Mouse (Mus musculus) cerebellum, adult (tissue): ENCODE measurements at regions not wholly inside any gene's neighbourhood (a gene's known extent, or its start where the extent isn't known, plus 50 kb on each side); places are given as distances from the start of the nearest gene placed in this dataset.
"Not testable (repeated sequence)": the region's sequence is repeated elsewhere in the genome, so short reads cannot be mapped to it uniquely, and the experiment has no call there.

Experiments
- ATAC-seq: cut with Nextera tagmentation; 2 replicates; pipeline ENCODE4 v1.9.2; 2017; ENCODE audit warnings: mild to moderate bottlenecking, moderate library complexity, mixed read lengths; ENCODE audit not compliant: insufficient number of reproducible peaks, low FRiP score, low TSS enrichment

DNA sequence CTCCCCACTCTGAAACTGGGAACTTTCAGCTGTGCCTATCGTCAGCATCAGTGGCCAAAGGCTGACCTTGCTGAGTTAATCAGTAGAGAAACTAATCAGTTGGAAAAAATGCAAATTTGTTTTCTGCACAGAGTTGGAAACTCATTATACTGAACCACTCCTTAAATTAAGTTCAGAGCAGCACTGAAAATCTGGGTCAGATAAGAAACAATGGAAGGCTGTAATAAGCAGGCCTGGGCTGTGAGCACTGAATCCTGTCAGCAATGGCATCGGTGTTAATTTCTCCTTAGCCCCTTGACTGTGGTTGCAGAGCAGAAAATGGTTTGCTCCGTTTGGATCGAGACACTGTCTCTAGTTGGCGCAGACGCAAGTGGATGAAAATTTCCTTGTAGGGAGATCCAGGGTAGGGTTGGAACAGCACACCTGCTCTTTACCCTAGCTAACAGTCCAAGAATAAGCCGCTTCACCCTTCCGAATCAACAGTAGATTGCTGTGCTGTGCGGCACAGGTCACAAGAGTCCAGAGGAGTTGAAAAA is 289.4 kb downstream of the Tox3 start:
- no peak for ATAC-seq

DNA sequence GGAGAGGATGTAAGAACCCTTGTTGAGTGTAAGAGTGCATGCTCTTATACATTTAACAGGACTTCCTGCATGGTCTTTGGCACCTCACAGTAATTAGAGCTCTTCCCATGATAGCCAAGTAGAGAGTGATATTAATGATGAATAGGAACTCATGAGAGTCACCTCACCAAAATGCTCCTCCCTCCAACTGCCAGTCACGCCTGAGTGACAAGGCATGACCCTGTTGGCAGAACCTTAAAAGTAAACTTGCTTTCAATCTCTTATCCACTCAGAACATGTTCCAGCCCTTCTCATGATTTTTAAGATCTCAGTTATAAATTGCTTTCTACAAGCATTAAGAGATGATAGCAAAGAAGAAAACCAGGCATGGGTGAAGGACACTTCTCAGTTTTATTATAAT is 291.8 kb downstream of the Tox3 start:
- no peak for ATAC-seq

DNA sequence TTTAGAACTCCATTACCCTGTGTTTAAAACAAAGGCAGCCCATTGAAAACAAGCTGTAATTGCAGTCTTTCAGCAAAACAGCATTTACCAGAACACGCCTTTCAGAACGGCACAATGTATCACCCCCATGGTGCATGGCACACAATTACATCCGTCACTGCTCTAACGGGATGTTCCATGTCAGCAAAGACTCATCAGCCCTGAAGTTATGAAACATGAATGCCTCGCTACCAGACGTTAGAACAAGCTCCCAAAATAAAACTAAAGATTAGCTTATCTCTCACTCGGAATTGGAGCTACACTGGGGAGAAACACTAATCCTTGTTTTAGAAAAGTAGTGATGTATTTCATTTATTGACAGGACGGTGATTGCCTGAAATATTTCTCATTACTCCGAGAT is 301.4 kb downstream of the Tox3 start:
- no peak for ATAC-seq

DNA sequence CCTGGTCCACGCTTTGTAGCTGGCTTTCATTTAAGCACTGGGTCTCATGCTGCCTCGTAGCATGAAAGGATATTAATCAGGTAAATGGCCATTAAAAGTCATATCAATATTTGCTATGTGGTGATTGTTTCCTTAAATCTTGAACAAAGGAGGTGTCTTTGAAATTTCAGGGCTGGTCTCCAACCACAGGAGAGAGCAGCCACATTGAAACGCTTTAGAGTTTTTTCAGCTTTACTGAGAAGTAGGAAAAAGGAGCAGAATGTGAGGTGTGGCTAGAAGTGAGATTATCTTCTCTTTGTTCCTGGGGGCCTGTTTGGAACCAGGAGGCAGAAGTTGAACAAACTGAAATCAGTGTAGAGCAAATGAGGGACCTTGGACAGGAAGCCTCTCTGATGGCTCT is 311.7 kb downstream of the Tox3 start:
- no peak for ATAC-seq

DNA sequence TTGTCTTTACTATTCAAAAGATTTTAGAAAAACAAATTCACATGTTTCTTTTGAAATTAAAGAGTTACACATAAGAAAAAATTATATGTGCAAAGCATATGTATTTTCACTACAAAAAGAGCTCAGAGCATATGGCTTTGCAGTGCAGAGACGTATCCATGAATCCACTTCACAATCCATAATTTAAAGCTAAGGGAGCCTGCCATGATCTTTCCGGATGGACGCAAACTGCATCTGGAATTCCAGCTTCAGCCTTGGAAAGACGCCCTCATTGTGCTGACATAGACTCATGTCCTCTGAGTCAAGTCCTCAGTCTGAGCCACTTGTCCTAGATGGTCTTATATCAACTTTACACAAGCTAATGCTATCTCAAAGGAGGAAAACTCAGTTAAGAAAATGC is 315.6 kb downstream of the Tox3 start:
- no peak for ATAC-seq

DNA sequence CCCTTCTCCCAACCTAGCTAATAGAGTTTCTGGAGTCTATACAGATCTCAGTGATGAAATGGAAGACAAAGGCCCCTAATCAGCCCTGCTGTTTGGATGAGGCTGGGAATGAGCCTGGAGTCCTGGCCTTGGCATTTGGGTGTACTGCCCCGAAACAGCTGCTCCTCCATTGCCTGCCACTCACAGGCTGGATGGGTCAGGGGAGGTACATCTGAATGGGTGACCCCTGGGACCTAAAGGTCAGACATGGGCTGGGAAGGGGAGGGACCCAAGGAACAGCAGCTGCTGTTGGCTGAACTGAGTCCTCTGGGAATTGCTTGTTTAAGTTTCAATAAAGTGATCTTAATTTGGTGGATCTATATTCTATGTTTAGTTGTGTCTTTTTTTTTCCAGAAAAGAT is 316.9 kb downstream of the Tox3 start:
- no peak for ATAC-seq

DNA sequence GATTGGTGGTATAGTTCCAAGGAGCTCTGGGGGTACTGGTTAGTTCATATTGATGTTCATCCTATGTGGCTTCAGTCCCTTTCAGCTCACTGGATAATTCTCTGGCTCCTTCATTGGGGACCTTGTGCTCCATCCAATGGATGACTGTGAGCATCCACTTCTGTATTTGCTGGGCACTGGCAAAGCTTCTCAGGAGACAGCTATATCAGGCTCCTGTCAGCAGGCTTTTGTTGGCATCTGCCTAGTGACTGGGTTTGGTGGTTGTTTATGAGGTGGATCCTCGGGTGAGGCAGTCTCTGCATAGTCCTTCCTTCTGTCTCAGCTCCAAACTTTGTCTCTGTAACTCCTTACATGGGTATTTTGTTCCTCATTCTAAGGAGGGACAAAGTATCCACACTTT is 330.2 kb downstream of the Tox3 start:
- not testable (repeated sequence) for ATAC-seq

DNA sequence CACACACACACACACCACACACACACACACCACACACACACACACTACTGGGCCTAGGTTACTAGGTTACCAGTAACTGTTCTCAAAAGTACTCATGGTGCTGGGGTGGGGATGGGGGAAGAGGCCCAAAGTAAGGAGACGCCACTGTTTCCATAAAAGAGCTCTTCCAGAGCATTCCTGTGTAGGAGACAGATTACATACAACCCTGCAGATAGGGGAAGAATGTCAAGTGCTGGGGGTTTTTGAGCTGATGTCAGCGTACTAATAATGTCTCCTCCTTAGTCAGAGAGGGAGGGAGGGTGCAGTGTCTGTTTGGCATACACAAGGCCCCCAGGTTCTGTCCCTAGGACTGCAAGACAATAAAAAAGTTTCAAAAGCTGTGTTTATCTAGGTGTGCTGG is 334.4 kb downstream of the Tox3 start:
- no peak for ATAC-seq

DNA sequence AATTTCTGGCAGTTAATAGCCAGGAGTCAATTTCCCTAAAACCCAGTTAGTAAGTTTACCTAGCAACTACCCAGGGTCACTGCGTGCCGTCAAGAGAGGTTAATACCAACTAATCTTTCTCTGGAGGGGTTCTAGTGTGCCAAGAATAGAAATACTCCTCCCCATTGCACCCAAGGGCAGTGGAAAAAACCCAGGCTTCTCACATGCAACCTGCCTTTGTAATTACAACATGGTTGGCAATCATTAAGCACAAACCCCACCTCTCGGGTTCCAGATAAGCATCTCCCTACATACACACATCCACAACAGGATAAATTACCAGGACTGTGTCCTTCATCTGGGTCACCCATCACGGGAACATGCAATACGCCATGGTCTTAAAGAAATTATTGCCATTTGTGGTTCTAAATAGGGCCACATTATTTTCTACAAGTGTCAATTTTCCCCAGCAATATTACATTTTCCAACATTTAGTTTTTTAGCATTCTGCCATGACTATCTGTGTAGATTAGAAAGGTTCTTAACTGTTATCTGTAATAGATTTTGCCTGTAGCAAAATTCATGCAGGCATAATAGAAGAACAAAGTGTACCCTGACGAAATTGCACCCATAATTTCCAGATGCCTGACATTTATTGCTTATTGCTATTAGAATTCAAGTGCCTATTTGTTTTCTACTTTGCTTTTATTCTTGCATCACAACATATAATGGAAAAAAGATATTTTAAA is 336.3 kb downstream of the Tox3 start:
- ATAC-seq, result no peak

DNA sequence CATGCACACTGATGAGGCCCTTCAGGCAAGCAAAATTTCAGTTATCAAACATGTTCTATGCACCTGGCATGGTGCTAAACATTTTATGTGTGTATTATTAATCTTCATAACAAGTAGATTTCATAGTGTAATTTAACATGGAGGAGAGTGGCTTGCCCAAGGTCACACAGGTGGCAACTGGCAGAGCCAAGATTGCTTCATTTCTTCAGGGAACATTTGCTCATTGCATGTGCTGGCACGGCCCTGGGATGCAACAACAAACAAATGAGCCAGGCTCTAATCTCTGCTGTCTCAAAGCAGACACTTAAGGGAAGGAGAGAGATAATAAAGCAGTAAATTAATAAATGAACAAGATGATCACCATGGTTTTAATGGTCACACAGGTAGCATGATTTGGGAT is 338.7 kb downstream of the Tox3 start:
- no peak for ATAC-seq

DNA sequence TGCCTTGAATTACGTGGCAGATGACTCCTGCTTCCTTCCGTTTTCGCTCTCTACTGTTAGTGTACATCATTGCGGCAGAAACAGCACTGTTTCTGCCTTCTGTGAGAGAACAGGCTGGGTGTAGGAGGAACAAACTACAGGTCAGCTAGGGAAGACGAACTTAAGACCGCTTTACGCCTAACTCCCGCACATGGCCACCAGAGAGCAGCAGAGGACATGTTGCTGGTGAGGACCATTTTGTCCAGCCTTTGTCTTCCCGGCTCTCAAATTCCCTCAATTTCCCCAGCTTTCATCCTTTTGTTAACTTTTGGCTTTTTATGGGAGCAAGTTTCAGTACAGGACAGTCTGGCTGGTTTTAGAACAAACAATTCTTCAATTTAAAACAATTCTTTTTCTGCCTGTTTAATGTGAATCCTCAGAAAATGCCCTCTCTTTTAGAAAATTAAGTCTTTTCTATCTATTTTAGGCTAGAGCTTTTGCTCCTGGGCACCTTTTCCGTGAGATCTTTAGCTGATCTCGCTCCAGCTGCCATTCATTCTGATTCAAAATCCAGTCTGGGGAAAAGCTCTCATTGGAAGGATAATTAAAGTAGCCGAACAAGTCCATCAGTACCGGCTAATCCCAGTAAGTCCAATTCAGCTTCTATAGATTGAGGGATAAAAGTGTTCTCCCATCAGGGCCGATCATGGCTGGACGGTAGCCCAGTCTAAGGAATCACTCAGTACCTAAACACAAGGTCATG is 347.1 kb downstream of the Tox3 start:
- ATAC-seq, result peak; percentile 70; the same call in 1 of the 2 replicates

DNA sequence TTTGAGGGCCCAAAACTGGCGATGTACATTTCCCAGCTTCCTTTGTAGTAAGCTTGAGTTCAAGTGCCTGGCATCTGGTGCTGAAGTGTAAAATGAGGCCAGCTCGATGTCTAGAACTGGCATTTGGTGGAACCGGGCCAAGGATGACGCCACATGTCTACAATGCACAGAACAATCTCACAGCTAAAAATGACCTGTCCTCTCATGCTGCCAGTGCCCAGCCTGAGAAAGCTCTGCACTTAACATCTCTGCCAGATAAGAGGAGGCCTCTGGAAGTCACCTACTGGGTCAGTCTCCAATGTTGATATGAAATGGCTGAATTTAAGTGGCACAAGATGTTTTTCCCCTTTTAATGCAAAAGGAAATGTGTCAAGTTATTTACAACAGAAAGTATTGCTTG is 354.4 kb downstream of the Tox3 start:
- no peak for ATAC-seq

DNA sequence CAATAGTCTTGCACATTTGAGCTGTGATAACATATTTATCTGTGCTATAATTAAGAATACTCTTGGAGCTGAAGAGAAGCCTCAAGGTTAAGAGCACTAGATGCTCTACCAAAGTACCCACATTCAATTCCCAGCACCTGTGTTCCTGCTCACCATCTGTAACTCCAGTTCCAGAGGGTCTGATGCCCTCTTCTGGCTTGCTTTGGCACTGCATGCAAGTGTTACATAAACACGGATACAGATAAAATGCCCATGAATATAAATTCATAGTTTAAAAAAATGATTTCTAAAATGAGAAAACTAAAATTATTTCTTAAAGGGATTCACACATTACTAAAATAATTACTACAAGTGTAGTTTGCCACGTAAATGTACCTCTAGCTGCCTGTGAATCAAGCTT is 364.3 kb downstream of the Tox3 start:
- no peak for ATAC-seq

DNA sequence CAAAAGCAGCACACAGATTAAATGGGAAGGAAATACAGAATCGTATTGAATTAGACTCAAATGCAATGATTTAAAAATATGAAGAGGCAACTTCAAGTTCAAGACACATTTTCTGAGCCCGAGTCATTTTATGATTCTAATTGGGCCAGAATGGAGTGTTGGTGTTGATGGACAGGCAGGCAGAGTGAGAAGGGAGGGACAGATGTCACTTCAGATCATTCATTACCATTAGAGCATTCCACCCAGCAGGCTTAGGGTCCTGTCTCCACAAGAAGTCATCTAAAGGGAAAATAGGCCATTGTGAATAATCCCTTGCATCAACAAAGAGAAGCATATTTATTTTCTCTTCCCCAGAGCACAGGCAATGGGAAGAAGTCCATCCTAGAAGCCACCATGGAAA is 365.6 kb downstream of the Tox3 start:
- ATAC-seq, result no peak

DNA sequence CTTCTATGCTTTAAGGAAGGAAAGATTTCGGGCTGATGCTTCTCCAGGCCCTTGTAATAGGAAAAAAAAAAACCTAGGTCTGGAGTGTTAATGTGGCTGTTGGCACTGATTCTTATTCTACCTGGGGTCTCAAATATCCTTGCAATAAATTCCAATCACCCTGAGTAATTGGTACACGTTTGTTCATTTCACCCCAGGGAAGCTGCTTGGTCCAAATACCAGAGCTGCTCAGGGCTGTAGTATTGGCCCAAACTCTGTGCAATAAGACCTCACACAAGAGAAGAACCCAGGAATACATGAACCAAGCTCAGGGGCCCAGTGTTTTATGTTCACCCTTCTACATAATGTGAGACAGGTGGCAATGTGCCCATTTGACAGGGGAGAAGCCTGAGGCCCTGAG is 366.8 kb downstream of the Tox3 start:
- ATAC-seq, result no peak

DNA sequence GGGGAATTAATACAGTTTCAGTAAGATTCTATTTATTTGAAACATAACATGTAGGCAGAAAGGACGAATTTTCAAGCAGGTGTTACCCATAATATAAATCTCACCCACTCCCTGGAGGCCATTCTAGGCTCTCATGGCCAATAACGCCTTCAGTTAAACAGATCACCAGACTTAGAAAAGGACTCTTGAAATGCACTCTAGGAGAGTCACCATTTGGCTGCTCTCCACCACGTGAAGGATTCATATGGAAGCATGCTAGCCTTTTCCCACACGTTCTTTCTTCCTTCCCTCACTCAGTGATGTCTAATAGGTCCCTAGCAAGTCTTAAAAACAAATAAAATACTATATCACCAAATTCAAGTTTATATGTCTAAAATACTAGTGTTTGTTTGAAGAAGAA is 367.7 kb downstream of the Tox3 start:
- no peak for ATAC-seq

DNA sequence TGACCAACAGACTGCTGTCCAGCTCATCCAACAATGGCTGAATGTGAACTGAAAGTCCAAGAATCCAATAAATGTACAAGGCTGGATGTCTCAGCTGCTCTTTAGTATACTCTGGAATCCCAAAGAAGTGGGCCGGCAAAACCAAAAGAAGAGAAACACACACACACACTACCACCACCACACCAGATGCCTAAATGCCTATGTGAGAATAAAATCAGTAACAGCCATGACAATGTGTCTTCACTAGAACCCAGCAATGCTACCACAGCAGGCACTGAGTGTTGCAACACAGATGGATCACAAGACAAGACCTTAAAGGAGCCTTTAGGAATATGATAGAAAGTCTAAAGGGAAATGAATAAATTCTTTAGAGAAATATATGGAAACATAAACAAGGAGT is 385.3 kb downstream of the Tox3 start:
- no peak for ATAC-seq

DNA sequence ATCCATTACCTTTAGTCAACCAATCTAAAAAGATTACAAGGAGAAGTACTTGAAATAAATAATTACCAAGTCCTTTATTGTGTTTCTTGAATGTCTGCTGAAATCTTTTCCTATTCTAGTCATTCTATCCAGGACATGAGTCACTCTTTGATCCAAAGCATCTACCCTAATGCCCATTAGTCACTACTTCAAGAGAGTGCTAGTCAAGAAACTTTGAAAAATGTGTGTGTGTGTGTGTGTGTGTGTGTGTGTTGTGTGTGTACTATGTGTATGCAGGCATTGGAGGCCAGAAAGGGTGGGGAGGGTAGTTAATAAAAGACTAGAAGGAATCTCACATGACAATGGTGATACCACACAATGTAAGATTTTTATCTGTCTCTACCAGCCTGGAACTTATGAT is 390.7 kb downstream of the Tox3 start:
- ATAC-seq, result no peak

DNA sequence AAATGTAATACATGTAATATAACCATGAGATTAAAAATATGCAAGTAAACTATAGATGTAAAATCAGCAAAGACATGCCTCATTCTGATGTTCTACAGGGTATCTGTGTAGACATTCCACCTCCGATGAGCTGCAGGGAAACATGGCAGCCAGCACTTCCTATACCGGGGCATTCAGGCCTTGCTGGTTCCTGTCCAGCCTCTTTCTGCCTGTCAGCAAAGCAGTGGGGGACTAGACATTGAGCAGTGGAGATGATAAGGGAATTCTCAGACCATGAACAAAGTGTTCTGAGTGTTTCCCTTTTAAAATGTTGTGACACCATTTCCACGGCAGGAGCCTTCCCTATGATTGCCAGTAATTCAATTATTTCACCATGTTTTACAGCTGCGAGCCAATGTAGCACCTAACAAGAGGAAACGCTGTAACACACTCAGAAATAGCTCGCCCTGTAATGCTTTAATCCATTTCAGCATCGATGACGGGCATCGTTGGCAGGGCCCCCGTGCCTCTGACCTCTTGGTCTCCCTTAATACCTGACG is 391.6 kb downstream of the Tox3 start:
- no peak for ATAC-seq

DNA sequence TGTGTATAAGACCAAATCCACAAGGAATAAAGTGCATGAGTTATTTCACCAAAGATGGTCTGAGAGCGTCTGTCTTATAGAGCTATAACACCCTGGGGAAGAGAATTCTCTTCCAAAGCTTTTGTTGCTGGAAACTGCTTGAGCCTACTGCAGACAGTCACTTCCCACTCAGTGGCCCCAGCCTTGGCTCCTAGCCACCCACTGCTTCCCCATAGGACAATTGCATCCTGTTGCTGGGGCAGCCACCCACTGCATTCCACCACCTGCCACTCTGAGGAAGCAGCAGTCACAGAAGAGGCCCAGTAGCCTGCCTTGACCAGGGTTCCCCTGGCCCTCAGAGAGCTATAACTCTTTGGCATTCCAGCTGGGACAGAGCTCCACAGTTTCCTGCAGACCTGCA is 409.3 kb downstream of the Tox3 start:
- no peak for ATAC-seq

DNA sequence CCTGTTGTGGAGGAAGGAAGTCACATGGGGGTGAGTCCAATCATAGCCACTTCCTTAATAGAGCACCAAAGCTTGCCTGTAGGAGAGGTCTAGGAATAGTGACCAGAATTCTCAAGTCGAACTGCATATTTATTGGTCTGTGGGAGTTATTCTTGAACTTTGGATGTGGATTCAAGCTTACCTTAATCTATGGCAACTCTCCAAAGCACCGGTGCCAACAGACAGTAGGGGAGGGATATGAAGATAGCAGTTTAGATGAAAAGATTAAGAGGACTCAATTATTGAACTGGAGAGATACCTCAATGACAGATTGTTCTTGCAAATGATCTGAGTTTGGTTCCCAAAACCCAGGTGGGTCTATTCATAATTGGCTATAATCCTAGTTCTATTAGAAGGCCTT is 413.6 kb downstream of the Tox3 start:
- ATAC-seq, result no peak
